Mouse (Mus musculus) midbrain, embryonic 10.5 days (tissue): Measurements from ENCODE around the gene Tspan2. TPM values are rescaled to one million over a fixed set of nuclear protein-coding genes. Genes with fewer than 3 reads are reported as not detected.

Source experiments
- DNase-seq: peaks from one replicate; pipeline ENCODE4 v3.0.0-alpha.2; 2017; ENCODE audit warnings: low spot score
- H3K27ac ChIP-seq: fragments of 300-500 bp; sonication (generic); replicated peaks from 2 replicates; pipeline ENCODE4 v1.5.1; 2016; ENCODE audit warnings: mild to moderate bottlenecking
- H3K27me3 ChIP-seq: fragments of 300-500 bp; sonication (generic); 2 replicates; pipeline ENCODE4 v1.6.1; 2016; ENCODE audit warnings: low read depth, mild to moderate bottlenecking; ENCODE audit not compliant: poor library complexity, severe bottlenecking
- H3K36me3 ChIP-seq: fragments of 300-500 bp; sonication (generic); 2 replicates; pipeline ENCODE4 v1.6.1; 2016; ENCODE audit warnings: mild to moderate bottlenecking, moderate library complexity
- H3K4me1 ChIP-seq: fragments of 300-500 bp; sonication (generic); 2 replicates; pipeline ENCODE4 v1.6.1; 2016
- H3K4me3 ChIP-seq: fragments of 300-500 bp; sonication (generic); 2 replicates; pipeline ENCODE4 v1.5.1; 2016; ENCODE audit warnings: mild to moderate bottlenecking, moderate library complexity
- H3K9me3 ChIP-seq: fragments of 300-500 bp; sonication (generic); replicated peaks from 2 replicates; pipeline ENCODE4 v1.6.1; 2016; ENCODE audit warnings: mild to moderate bottlenecking
- WGBS: fragments of 180-500 bp; shearing (Covaris S2); methylation state at CpG from one replicate; pipeline ENCODE4 v1.1.7; 2016; 5-methylcytosine and 5-hydroxymethylcytosine counted together
- polyA plus RNA-seq: library from polyadenylated mRNA; unstranded; fragments of >200 nt; fragmentation: Nextera tagmentation; extraction: Ambion mirVana; gene quantifications from 2 replicates; pipeline ENCODE4 v1.2.1, GENCODE M21; 2016

Tspan2 gene
- 9.0 and 10.5 TPM in 2 replicates for polyA plus RNA-seq

DNA sequence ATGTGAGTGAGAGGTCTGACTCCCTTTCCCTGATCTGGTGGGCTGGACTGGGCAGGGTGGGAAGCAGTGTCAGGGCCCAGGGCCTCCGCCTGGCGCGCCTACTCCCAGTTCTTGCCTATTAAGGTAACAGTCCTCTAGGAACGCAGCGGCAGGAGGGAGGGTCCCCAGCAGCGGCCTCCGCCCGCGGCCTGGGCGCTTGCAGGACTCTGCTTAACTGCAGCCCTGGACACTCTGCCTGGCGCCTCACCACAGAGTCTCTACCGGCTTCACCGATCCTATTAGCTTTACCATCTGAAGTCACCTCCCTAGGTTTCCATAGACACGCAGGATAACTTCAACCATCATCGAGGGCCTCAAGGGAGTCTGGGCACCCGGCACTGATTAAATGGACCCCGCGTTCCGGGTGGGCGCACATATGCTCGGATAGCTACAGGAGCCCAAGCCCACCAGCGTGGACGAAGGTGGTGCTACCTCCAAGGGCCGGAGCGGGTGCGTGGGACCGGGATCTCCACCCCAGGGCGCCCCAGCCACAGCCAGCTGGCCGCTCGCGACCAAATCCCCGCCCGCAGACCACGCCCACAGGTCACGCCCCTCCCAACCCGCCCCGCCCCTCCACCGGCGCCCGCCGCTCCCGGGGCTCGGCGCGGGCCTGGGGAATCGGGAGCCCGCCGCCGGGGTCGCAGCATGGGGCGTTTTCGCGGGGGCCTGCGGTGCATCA, at the start of gene Tspan2:
Gene Tspan2, plus strand, starts transcription at position 217 of the 718 bp plus-strand sequence.
- peaks cover 28% of the 10 kb centered on the region for H3K4me1 ChIP-seq
- H3K27me3 ChIP-seq: peaks cover 43% of the 10 kb centered on the region
- H3K36me3 ChIP-seq: no peaks in the 10 kb centered on the region
- peak within 1 kb of the TSS; percentile 81 for H3K4me3 ChIP-seq
- DNase-seq: peak; percentile 80
- peak within 1 kb of the TSS; percentile 88 for H3K27ac ChIP-seq
- no peaks in the 10 kb centered on the region for H3K9me3 ChIP-seq
- WGBS: under 1% methylated on average over 54 of the region's 54 CpGs

DNA sequence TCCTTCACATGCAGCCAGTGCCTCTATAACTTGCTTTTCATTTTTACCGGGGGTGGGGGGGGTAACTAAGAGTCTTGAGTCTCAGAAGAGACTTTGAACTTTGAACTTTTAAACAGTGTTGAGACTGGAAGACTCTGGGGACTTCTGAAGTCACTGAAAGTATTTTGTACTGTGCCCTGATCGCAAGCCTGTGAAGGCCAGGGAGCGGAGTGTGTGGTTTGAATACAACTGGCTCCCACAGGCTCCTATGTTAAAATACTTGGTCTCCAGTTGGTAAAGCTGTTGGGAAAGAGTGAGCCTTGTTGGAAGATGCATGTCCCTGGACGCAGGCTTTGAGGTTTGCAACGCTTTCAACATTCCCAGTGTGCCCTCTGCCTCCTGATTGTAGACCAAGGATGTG, 47.5 kb upstream of the Tspan2 start:
- 89% methylated on average over 5 of the region's 5 CpGs for WGBS
- Histone ChIP-seq H3K4me1 (no peaks in the 10 kb centered on the region), H3K27me3 (peaks cover 10% of the 10 kb centered on the region; the same call in 1 of the 2 replicates), H3K36me3 (no peaks in the 10 kb centered on the region), H3K9me3 (no peaks in the 10 kb centered on the region), H3K27ac (no peak overlapping the region), H3K4me3 (no peak overlapping the region)
- no peak for DNase-seq

DNA sequence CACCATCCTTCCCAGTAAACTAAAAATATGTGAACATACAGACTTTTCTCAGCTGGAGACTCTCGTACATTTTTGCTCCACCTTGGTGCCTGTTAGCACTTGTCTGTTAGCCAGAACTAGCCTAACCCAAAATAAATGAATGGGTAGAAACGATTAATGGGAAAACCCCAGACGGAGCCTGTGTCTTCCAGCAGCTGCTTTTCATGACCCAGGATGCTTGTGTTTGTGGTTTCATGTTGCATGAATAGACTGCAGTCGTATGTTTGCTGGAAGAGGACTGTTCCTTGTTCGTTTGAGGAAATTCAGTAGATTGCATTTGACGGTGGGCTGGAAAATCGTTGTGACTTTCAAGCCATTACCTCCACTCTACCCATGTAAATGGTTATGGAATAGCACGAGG, 46.5 kb upstream of the Tspan2 start:
- Histone ChIP-seq H3K36me3 (no peaks in the 10 kb centered on the region), H3K4me1 (no peaks in the 10 kb centered on the region), H3K9me3 (no peaks in the 10 kb centered on the region), H3K4me3 (no peak overlapping the region), H3K27me3 (peaks cover 10% of the 10 kb centered on the region; the same call in 1 of the 2 replicates), H3K27ac (no peak overlapping the region)
- WGBS: 86% methylated on average over 8 of the region's 8 CpGs
- DNase-seq: no peak

DNA sequence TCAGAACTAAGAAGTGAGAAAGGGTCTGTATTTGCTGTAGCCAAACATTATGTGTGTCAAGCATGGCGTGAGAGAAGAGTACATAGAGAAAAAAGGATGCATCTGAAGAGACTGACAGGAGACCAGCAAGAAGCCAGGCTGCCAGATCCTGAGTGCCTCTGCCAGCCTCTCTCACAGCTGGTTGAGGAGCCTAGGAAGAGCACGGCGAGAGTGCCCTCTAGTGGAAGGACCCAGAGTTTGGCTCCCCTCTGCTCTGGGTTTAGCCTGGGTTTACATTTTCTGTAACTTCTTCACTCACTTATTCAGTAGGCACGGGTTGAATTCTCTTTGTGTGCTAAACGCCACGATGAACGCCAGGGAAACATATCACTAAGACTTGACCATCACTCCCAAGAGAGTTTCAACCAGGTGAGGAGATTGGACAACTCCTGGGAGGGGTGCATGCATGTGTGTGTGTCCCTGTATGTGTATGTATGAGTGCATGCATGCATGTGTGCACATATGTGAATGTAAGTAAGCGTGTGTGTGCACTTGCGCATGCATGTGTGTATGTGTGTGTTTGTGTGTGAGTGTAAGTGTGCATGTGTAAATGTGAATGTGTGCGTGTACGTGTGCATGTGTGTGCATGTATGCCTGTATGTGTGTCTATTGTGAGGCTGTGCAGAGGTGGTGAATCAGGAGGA, 42.4 kb upstream of the Tspan2 start:
- Histone ChIP-seq H3K4me3 (no peak overlapping the region), H3K4me1 (no peaks in the 10 kb centered on the region), H3K36me3 (no peaks in the 10 kb centered on the region), H3K9me3 (no peaks in the 10 kb centered on the region), H3K27ac (no peak overlapping the region), H3K27me3 (peaks cover 10% of the 10 kb centered on the region; the same call in 1 of the 2 replicates)
- peak; percentile 64 for DNase-seq
- WGBS: 44% methylated on average over 11 of the region's 11 CpGs

- no peak overlapping the region for H3K27ac ChIP-seq
- DNase-seq: no peak
- no peaks in the 10 kb centered on the region for H3K9me3 ChIP-seq
- WGBS: 85% methylated on average over 7 of the region's 7 CpGs
- H3K4me3 ChIP-seq: no peak overlapping the region
- peaks cover 10% of the 10 kb centered on the region; the same call in 1 of the 2 replicates for H3K27me3 ChIP-seq
- no peaks in the 10 kb centered on the region for H3K4me1 ChIP-seq
- no peaks in the 10 kb centered on the region for H3K36me3 ChIP-seq
Observed at GRCm38 (mm10) chr3:102692758-102693325, 41.5 kb upstream of the Tspan2 start.

GRCm38 (mm10) chr3:102698127-102698526, 36.2 kb upstream of the Tspan2 start:
- 77% methylated on average over 2 of the region's 2 CpGs for WGBS
- no peak for DNase-seq
- H3K4me1 ChIP-seq: no peaks in the 10 kb centered on the region
- no peaks in the 10 kb centered on the region for H3K36me3 ChIP-seq
- H3K27ac ChIP-seq: no peak overlapping the region
- H3K27me3 ChIP-seq: no peaks in the 10 kb centered on the region
- no peaks in the 10 kb centered on the region for H3K9me3 ChIP-seq
- no peak overlapping the region for H3K4me3 ChIP-seq

GRCm38 (mm10) chr3:102701303-102701702, 33.0 kb upstream of the Tspan2 start:
- H3K4me3 ChIP-seq: no peak overlapping the region
- H3K4me1 ChIP-seq: no peaks in the 10 kb centered on the region
- no peaks in the 10 kb centered on the region for H3K36me3 ChIP-seq
- H3K27ac ChIP-seq: no peak overlapping the region
- no peak for DNase-seq
- no peaks in the 10 kb centered on the region for H3K27me3 ChIP-seq
- WGBS: 89% methylated on average over 4 of the region's 4 CpGs
- H3K9me3 ChIP-seq: no peaks in the 10 kb centered on the region

- Histone ChIP-seq H3K27ac (no peak overlapping the region), H3K36me3 (no peaks in the 10 kb centered on the region), H3K27me3 (no peaks in the 10 kb centered on the region), H3K4me3 (no peak overlapping the region), H3K9me3 (no peaks in the 10 kb centered on the region), H3K4me1 (no peaks in the 10 kb centered on the region)
- peak; percentile 54 for DNase-seq
- 48% methylated on average over 7 of the region's 7 CpGs for WGBS
Observed at GRCm38 (mm10) chr3:102701902-102702544, 32.3 kb upstream of the Tspan2 start.

DNA sequence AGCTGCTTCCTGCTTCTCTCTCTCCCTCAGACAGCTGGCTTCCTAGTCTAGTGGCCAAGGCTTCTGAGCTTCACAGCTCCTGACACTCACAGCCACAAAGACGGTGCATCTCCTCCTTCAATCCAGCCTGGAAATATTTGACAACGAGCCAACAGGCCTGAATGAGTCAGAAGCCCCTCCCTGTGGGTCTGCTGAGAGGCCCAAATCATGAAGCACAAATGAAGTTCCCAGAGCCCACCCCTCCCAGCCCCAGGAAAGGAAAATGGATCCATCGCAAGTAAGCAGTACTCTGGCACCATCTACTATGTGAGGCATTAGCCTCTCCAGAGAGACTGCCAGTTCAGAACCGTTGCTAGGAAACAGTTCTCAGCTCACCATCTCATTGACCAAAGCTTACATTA, 30.3 kb upstream of the Tspan2 start:
- 80% methylated on average over 4 of the region's 4 CpGs for WGBS
- H3K9me3 ChIP-seq: no peaks in the 10 kb centered on the region
- no peaks in the 10 kb centered on the region for H3K27me3 ChIP-seq
- H3K4me3 ChIP-seq: no peak overlapping the region
- H3K36me3 ChIP-seq: no peaks in the 10 kb centered on the region
- no peak for DNase-seq
- no peak overlapping the region for H3K27ac ChIP-seq
- no peaks in the 10 kb centered on the region for H3K4me1 ChIP-seq

- WGBS: 70% methylated on average over 9 of the region's 9 CpGs
Observed at GRCm38 (mm10) chr3:102708599-102708998, 25.7 kb upstream of the Tspan2 start.

GRCm38 (mm10) chr3:102715066-102715584, 19.2 kb upstream of the Tspan2 start:
- WGBS: 42% methylated on average over 11 of the region's 11 CpGs

More at GRCm38 (mm10) chr3:102708599-102708998, 25.7 kb upstream of the Tspan2 start:
- H3K27me3 ChIP-seq: no peaks in the 10 kb centered on the region
- no peaks in the 10 kb centered on the region for H3K36me3 ChIP-seq
- no peaks in the 10 kb centered on the region for H3K4me1 ChIP-seq
- H3K27ac ChIP-seq: no peak overlapping the region
- H3K9me3 ChIP-seq: no peaks in the 10 kb centered on the region
- DNase-seq: no peak
- no peak overlapping the region for H3K4me3 ChIP-seq

DNA sequence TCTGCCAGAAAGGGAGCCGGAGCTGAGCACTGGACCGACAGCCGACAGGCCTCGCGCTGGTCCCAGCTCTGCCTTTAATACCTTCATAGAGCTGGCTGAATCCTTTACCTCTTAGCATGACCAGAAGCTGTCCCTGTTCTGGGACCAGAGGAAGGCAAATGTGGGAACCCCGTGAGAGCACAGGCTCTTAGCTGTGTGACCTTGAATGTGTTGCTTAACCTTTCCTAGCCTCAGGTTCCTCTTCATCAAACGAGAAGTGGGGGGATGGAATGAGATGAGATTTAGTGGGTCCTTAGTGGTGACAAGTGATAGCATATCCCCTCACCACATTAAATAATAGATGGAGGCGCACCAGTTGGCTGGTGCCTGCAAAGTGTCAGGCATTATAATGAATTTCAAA, 18.5 kb upstream of the Tspan2 start:
- Histone ChIP-seq H3K4me3 (no peak overlapping the region), H3K27me3 (no peaks in the 10 kb centered on the region), H3K4me1 (peaks cover 9% of the 10 kb centered on the region; the same call in 1 of the 2 replicates), H3K9me3 (no peaks in the 10 kb centered on the region), H3K36me3 (no peaks in the 10 kb centered on the region), H3K27ac (no peak overlapping the region)
- 87% methylated on average over 8 of the region's 8 CpGs for WGBS
- DNase-seq: no peak

More at GRCm38 (mm10) chr3:102715066-102715584, 19.2 kb upstream of the Tspan2 start:
- no peaks in the 10 kb centered on the region for H3K27me3 ChIP-seq
- no peak overlapping the region for H3K4me3 ChIP-seq
- no peaks in the 10 kb centered on the region for H3K36me3 ChIP-seq
- peaks cover 9% of the 10 kb centered on the region; the same call in 1 of the 2 replicates for H3K4me1 ChIP-seq
- no peaks in the 10 kb centered on the region for H3K9me3 ChIP-seq
- no peak overlapping the region for H3K27ac ChIP-seq
- DNase-seq: peak; percentile 65
